Mouse (Mus musculus) midbrain, embryonic 11.5 days (tissue): ENCODE data around the gene Rab24. TPM values are rescaled to one million over a fixed set of nuclear protein-coding genes. Genes with fewer than 3 reads are reported as not detected.

Experiments
- ATAC-seq: fragments of 200-750 bp; cut with Nextera tagmentation; 2 replicates; pipeline ENCODE4 v1.8.0; 2017; ENCODE audit warnings: moderate TSS enrichment, moderate library complexity; ENCODE audit not compliant: low FRiP score
- DNase-seq: peaks from one replicate; pipeline ENCODE4 v3.0.0; 2015; ENCODE audit warnings: low spot score; ENCODE audit errors: missing footprints
- H3K27ac ChIP-seq: fragments of 300-500 bp; sonication (generic); 2 replicates; pipeline ENCODE4 v1.5.1; 2014; ENCODE audit warnings: low read depth, low read length
- H3K27me3 ChIP-seq: fragments of 300-500 bp; sonication (generic); 2 replicates; pipeline ENCODE4 v1.6.1; 2014; ENCODE audit warnings: mild to moderate bottlenecking, low read length, moderate library complexity, mixed read lengths; ENCODE audit not compliant: control insufficient read depth, insufficient read depth
- H3K36me3 ChIP-seq: fragments of 300-500 bp; sonication (generic); 2 replicates; pipeline ENCODE4 v1.6.1; 2014; ENCODE audit warnings: mild to moderate bottlenecking, low read length, moderate library complexity, mixed read lengths; ENCODE audit not compliant: control insufficient read depth, insufficient read depth
- H3K4me1 ChIP-seq: fragments of 300-500 bp; sonication (generic); 2 replicates; pipeline ENCODE4 v1.6.1; 2014; ENCODE audit warnings: low read length; ENCODE audit not compliant: control insufficient read depth, insufficient read depth
- H3K4me2 ChIP-seq: fragments of 300-500 bp; sonication (generic); 2 replicates; pipeline ENCODE4 v1.6.1; 2014; ENCODE audit warnings: mild to moderate bottlenecking, moderate library complexity
- H3K4me3 ChIP-seq: fragments of 300-500 bp; sonication (generic); 2 replicates; pipeline ENCODE4 v1.5.1; 2014; ENCODE audit warnings: low read depth, low read length
- H3K9ac ChIP-seq: fragments of 300-500 bp; sonication (generic); 2 replicates; pipeline ENCODE4 v1.6.1; 2014; ENCODE audit warnings: low read length
- H3K9me3 ChIP-seq: fragments of 300-500 bp; sonication (generic); 2 replicates; pipeline ENCODE4 v1.6.1; 2016; ENCODE audit warnings: low read length; ENCODE audit not compliant: control insufficient read depth
- WGBS: fragments of 180-500 bp; shearing (Covaris S2); extraction: QIAGEN DNeasy Blood & Tissue Kit; methylation state at CpG from one replicate; pipeline ENCODE4 v1.1.7; 2014; 5-methylcytosine and 5-hydroxymethylcytosine counted together
- polyA plus RNA-seq: library from polyadenylated mRNA; unstranded; fragments of >200 nt; fragmentation: Nextera tagmentation; extraction: Ambion mirVana; gene quantifications from 2 replicates; pipeline ENCODE4 v1.2.1, GENCODE M21; 2014

The Rab24 gene
- polyA plus RNA-seq, 1 experiment from 2014 or later: 88.0 TPM

GRCm38 (mm10) chr13:55277646-55278045 lies 44.1 kb downstream of the Rab24 start:
- Histone ChIP-seq H3K9ac (no peak overlapping the region), H3K4me1 (no peaks in the 10 kb centered on the region), H3K27me3 (no peaks in the 10 kb centered on the region), H3K27ac (no peak overlapping the region), H3K36me3 (peaks cover 15% of the 10 kb centered on the region; the same call in 1 of the 2 replicates), H3K4me3 (no peak overlapping the region), H3K9me3 (no peaks in the 10 kb centered on the region), H3K4me2 (no peak overlapping the region)
- DNase-seq (no peak), ATAC-seq (no peak)
- 98% methylated on average over 5 of the region's 5 CpGs for WGBS

GRCm38 (mm10) chr13:55277203-55277602 lies 44.5 kb downstream of the Rab24 start:
- Histone ChIP-seq H3K27me3 (no peaks in the 10 kb centered on the region), H3K36me3 (peaks cover 15% of the 10 kb centered on the region; the same call in 1 of the 2 replicates), H3K4me3 (no peak overlapping the region)

More at GRCm38 (mm10) chr13:55277203-55277602, 44.5 kb downstream of the Rab24 start:
- ATAC-seq: no peak
- Histone ChIP-seq H3K9me3 (no peaks in the 10 kb centered on the region), H3K27ac (no peak overlapping the region), H3K4me2 (no peak overlapping the region), H3K4me1 (no peaks in the 10 kb centered on the region), H3K9ac (no peak overlapping the region)
- 88% methylated on average over 5 of the region's 5 CpGs for WGBS
- no peak for DNase-seq

Other genes with a start within 250 kb of the Rab24 start
- gene Uimc1, start 221.6 kb downstream of the Rab24 start, polyA plus RNA-seq: 26.7 and 29.0 TPM in 2 replicates
- 18.8 and 19.7 TPM in 2 replicates for gene Zfp346, start 216.6 kb downstream of the Rab24 start, polyA plus RNA-seq
- gene Gm17617, start 188.4 kb downstream of the Rab24 start, polyA plus RNA-seq: not detected in 2 replicates
- gene Fgfr4, start 169.3 kb downstream of the Rab24 start, polyA plus RNA-seq: 0.18 and 0.33 TPM in 2 replicates
- 68.0 TPM in 2 replicates for gene Nsd1, start 112.2 kb downstream of the Rab24 start, polyA plus RNA-seq
- gene Prelid1, start 1.4 kb downstream of the Rab24 start, polyA plus RNA-seq: 404 and 434 TPM in 2 replicates
- 26.9 and 30.6 TPM in 2 replicates for gene Mxd3, start 7.9 kb upstream of the Rab24 start, polyA plus RNA-seq
- gene Lman2, start 40.8 kb upstream of the Rab24 start, polyA plus RNA-seq: 75.3 and 82.5 TPM in 2 replicates
- gene Rgs14, start 47.8 kb upstream of the Rab24 start, polyA plus RNA-seq: 0.37 and 0.72 TPM in 2 replicates
- gene Slc34a1, start 76.2 kb upstream of the Rab24 start, polyA plus RNA-seq: not detected in 2 replicates
- not detected in 2 replicates for gene Pfn3, start 93.3 kb upstream of the Rab24 start, polyA plus RNA-seq
- 0.14 TPM in 1 of 2 replicates, not detected in the other for gene F12, start 104.8 kb upstream of the Rab24 start, polyA plus RNA-seq
- 42.0 and 52.3 TPM in 2 replicates for gene Grk6, start 123.1 kb upstream of the Rab24 start, polyA plus RNA-seq
- 2.8 and 3.0 TPM in 2 replicates for gene Prr7, start 142.3 kb upstream of the Rab24 start, polyA plus RNA-seq
- 292 and 294 TPM in 2 replicates for gene Dbn1, start 166.2 kb upstream of the Rab24 start, polyA plus RNA-seq
- 129 and 140 TPM in 2 replicates for gene Pdlim7, start 191.7 kb upstream of the Rab24 start, polyA plus RNA-seq
- 1.9 TPM in 2 replicates for gene Dok3, start 207.3 kb upstream of the Rab24 start, polyA plus RNA-seq
- 66.7 and 73.8 TPM in 2 replicates for gene Ddx41, start 214.7 kb upstream of the Rab24 start, polyA plus RNA-seq
- 39.9 and 40.8 TPM in 2 replicates for gene Fam193b, start 249.2 kb upstream of the Rab24 start, polyA plus RNA-seq